Mouse (Mus musculus): Measurements from ENCODE around the gene Gja5.

DNA sequence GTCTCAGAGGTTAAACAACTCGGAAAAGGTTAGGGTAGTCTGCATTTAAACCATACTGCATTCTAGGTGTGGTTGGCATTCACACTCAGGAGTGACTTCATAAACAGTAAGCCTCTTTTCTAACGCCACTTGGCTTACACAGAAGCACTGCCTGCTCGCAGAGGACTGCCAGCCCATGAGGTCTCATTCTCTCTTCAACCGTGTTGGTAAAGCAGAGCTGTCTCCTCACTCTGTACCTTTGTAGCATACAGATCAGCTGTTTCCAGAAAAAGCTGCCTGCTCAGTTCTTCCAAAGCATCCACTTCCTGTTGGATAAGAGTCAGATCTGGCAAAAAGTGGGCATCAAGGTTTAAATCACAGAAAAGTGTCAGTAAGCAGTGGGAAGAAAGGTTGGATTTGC, 24.1 kb upstream of the Gja5 start:
- no peak for TF ChIP-seq CTCF (IDR thresholded peaks at IDR 0.05; ENCODE audit: extremely low read depth, insufficient read depth, insufficient read length, insufficient replicate concordance)
- TF ChIP-seq POLR2A (IDR thresholded peaks at IDR 0.05; ENCODE audit: low read depth, low read length), result no peak
